Mouse (Mus musculus): Measurements from ENCODE around the gene Mief2. TPM values are rescaled to one million over a fixed set of nuclear protein-coding genes. Genes with fewer than 3 reads are reported as not detected.

Gene Mief2
- polyA plus RNA-seq, 1 experiment from 2014 or later = 25.6 TPM

DNA sequence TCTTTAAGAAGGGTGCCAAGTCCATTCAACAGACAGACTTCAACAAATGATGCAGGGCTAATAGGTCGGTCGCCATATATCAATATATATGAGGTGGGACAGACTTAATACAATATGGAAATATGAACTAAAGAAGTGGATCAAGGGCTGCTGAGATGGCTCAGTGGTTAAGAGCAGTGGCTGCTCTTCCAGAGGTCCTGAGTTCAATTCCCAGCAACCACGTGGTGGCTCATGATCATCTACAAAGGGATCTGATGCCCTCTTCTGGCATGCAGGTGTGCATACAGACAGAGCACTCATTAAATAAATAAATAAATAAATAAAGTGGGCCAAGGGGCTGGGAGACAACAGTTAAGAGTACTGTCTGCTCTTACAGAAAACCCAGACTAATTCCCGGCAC lies 44.0 kb downstream of the Mief2 start:
- H3K36me3 ChIP-seq (ENCODE audit: control insufficient read depth, insufficient read depth, low read length) = no peaks in the 10 kb centered on the region
- H3K27me3 ChIP-seq (ENCODE audit: control insufficient read depth, insufficient read depth, low read length) = no peaks in the 10 kb centered on the region
- ATAC-seq (ENCODE audit: low read depth) = no peak
- H3K9ac ChIP-seq (replicated peaks; ENCODE audit: low read depth, low read length) = no peak overlapping the region
- H3K9me3 ChIP-seq (ENCODE audit: control insufficient read depth, low read length) = no peaks in the 10 kb centered on the region
- no peak overlapping the region for H3K4me3 ChIP-seq (ENCODE audit: low read depth, low read length)
- WGBS = 77% methylated on average over 4 of the region's 4 CpGs
- H3K27ac ChIP-seq (ENCODE audit: low read depth, low read length) = no peak overlapping the region
- no peak overlapping the region for H3K4me2 ChIP-seq (ENCODE audit: low read depth, low read length)
- peaks cover 14% of the 10 kb centered on the region; the same call in 1 of the 2 replicates for H3K4me1 ChIP-seq (ENCODE audit: control insufficient read depth, insufficient read depth, low read length)

DNA sequence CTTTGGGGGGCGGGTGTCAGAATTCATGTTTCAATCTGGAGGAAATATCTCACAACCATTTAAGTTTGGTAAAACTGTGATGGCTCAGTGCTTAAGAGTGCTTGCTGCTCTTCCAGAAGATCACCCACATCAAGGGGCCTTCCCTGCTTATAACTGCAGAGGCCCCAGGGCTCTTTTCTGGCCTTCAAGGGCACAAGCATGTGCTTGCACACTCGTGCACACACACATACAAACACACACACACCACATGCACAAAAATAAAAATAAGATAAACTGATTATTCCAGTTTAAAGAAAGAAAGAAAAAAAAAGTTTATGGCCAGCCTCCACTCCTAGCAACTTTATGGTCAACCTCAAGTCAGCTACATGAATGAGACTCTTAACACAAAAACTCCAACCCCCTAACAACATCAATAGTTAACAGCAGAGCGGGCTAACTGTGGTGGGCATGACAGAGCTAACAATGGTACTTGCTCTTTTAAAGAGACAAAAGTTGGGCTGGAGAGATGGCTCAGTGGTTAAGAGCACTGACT lies 46.0 kb downstream of the Mief2 start:
- no peak overlapping the region for H3K4me2 ChIP-seq (ENCODE audit: low read depth, low read length)
- no peak for ATAC-seq (ENCODE audit: low read depth)
- WGBS = 85% methylated on average over 3 of the region's 3 CpGs

GRCm38 (mm10) chr11:60774841-60775240 lies 46.6 kb downstream of the Mief2 start:
- no peak for ATAC-seq (ENCODE audit: low read depth)
- no peaks in the 10 kb centered on the region for H3K27me3 ChIP-seq (ENCODE audit: control insufficient read depth, insufficient read depth, low read length)
- no peak overlapping the region for H3K9ac ChIP-seq (replicated peaks; ENCODE audit: low read depth, low read length)
- no peaks in the 10 kb centered on the region for H3K9me3 ChIP-seq (ENCODE audit: control insufficient read depth, low read length)
- H3K4me3 ChIP-seq (ENCODE audit: low read depth, low read length) = no peak overlapping the region
- no peak overlapping the region for H3K27ac ChIP-seq (ENCODE audit: low read depth, low read length)
- 93% methylated on average over 1 of the region's 1 CpGs for WGBS
- H3K4me1 ChIP-seq (ENCODE audit: control insufficient read depth, insufficient read depth, low read length) = peaks cover 33% of the 10 kb centered on the region
- no peaks in the 10 kb centered on the region for H3K36me3 ChIP-seq (ENCODE audit: control insufficient read depth, insufficient read depth, low read length)
- H3K4me2 ChIP-seq (ENCODE audit: low read depth, low read length) = no peak overlapping the region; the same call in 1 of the 2 replicates

More for the DNA sequence above, 46.0 kb downstream of the Mief2 start:
- H3K4me1 ChIP-seq (ENCODE audit: control insufficient read depth, insufficient read depth, low read length) = peaks cover 27% of the 10 kb centered on the region
- no peaks in the 10 kb centered on the region for H3K9me3 ChIP-seq (ENCODE audit: control insufficient read depth, low read length)
- H3K27me3 ChIP-seq (ENCODE audit: control insufficient read depth, insufficient read depth, low read length) = no peaks in the 10 kb centered on the region
- H3K36me3 ChIP-seq (ENCODE audit: control insufficient read depth, insufficient read depth, low read length) = no peaks in the 10 kb centered on the region
- no peak overlapping the region for H3K27ac ChIP-seq (ENCODE audit: low read depth, low read length)
- H3K4me3 ChIP-seq (ENCODE audit: low read depth, low read length) = no peak overlapping the region
- H3K9ac ChIP-seq (replicated peaks; ENCODE audit: low read depth, low read length) = no peak overlapping the region

DNA sequence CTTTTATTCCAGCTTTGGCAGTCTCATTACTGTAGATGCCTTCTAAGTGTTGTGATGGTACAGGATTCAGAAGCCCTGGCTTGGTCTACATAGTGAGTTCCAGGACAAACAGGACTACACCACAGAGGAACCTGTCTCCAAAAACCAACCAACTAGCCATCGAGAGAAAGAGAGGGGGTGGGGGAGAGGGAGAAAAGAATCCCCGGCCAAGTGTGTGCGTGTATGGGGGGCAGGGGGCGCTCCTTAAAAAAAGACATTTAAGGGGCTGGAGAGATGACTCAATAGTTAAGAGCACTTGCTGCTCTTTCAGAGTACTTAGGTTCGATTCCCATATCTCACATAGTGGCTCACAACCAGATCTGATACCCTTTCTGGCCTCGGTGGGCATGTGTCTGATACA lies 47.4 kb downstream of the Mief2 start:
- Histone ChIP-seq H3K4me3 (ENCODE audit: low read depth, low read length) (no peak overlapping the region), H3K4me1 (ENCODE audit: control insufficient read depth, insufficient read depth, low read length) (peaks cover 41% of the 10 kb centered on the region), H3K4me2 (ENCODE audit: low read depth, low read length) (peak overlapping the region; percentile 95), H3K27me3 (ENCODE audit: control insufficient read depth, insufficient read depth, low read length) (no peaks in the 10 kb centered on the region), H3K36me3 (ENCODE audit: control insufficient read depth, insufficient read depth, low read length) (0 out of 2 replicates have a peak, but pooled peaks cover 3% of the 10 kb centered on the region), H3K9me3 (ENCODE audit: control insufficient read depth, low read length) (no peaks in the 10 kb centered on the region), H3K27ac (ENCODE audit: low read depth, low read length) (no peak overlapping the region), H3K9ac (replicated peaks; ENCODE audit: low read depth, low read length) (peak overlapping the region; percentile 73; the same call in 1 of the 2 replicates)
- WGBS = 71% methylated on average over 6 of the region's 6 CpGs
- ATAC-seq (ENCODE audit: low read depth) = no peak

DNA sequence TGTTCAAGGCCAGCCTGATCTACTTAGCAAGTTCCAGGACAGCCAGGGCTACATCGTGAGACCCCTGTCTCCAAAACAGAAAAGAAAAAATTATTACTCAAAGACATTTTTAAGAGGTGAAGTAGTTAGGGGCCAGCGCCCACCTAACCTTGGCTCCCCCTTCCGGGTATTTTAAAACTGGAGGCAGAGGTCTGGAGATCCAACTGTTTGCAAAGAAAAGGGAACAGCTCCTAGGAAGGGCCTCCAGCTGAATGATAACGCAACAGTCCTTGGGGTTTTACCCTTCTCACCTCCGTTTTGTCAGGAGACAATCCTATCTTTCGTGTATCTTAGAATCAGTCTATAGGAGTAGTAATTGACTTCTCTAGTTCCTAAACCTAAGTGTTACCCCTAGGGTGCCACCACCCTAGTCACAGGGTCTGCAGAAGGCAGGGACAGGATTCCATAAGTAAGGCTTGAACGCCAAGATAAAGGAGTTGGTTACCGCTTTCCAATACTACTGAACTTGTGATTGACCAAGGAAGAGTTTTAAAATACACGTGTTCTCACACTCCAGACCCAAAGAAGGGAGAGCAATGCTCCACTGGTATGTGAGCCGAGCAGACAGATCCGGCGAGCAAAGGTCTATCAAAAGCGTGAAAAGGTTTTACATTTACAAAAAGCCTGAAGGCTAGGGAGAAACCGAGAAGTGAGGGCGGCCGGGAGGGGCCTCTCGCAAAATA lies 48.1 kb downstream of the Mief2 start:
- H3K27ac ChIP-seq (ENCODE audit: low read depth, low read length) = no peak overlapping the region; the same call in 1 of the 2 replicates

GRCm38 (mm10) chr11:60776829-60777740 lies 48.9 kb downstream of the Mief2 start, which contains the start of the genes Top3a and Smcr8:
Gene Top3a (minus strand): TSS chr11:60777365.
Gene Smcr8 (plus strand): TSS chr11:60777524.
- ATAC-seq (ENCODE audit: low read depth) = peak; percentile 99
- Histone ChIP-seq H3K4me2 (ENCODE audit: low read depth, low read length) (peak within 1 kb of the TSS; percentile 95), H3K9me3 (ENCODE audit: control insufficient read depth, low read length) (no peaks in the 10 kb centered on the region), H3K36me3 (ENCODE audit: control insufficient read depth, insufficient read depth, low read length) (0 out of 2 replicates have a peak, but pooled peaks cover 5% of the 10 kb centered on the region), H3K27ac (ENCODE audit: low read depth, low read length) (peak within 1 kb of the TSS; percentile 64), H3K27me3 (ENCODE audit: control insufficient read depth, insufficient read depth, low read length) (no peaks in the 10 kb centered on the region), H3K4me1 (ENCODE audit: control insufficient read depth, insufficient read depth, low read length) (peaks cover 56% of the 10 kb centered on the region), H3K9ac (replicated peaks; ENCODE audit: low read depth, low read length) (peak within 1 kb of the TSS; percentile 73), H3K4me3 (ENCODE audit: low read depth, low read length) (peak within 1 kb of the TSS; percentile 88)
- 0% methylated on average over 62 of the region's 62 CpGs for WGBS

More for the DNA sequence above, 48.1 kb downstream of the Mief2 start:
- no peaks in the 10 kb centered on the region for H3K9me3 ChIP-seq (ENCODE audit: control insufficient read depth, low read length)
- H3K9ac ChIP-seq (replicated peaks; ENCODE audit: low read depth, low read length) = peak overlapping the region; percentile 73
- 0 out of 2 replicates have a peak, but pooled peaks cover 5% of the 10 kb centered on the region for H3K36me3 ChIP-seq (ENCODE audit: control insufficient read depth, insufficient read depth, low read length)
- peak overlapping the region; percentile 88 for H3K4me3 ChIP-seq (ENCODE audit: low read depth, low read length)
- H3K4me2 ChIP-seq (ENCODE audit: low read depth, low read length) = peak overlapping the region; percentile 95
- ATAC-seq (ENCODE audit: low read depth) = no peak
- H3K4me1 ChIP-seq (ENCODE audit: control insufficient read depth, insufficient read depth, low read length) = peaks cover 47% of the 10 kb centered on the region
- 7% methylated on average over 17 of the region's 17 CpGs for WGBS
- H3K27me3 ChIP-seq (ENCODE audit: control insufficient read depth, insufficient read depth, low read length) = no peaks in the 10 kb centered on the region

DNA sequence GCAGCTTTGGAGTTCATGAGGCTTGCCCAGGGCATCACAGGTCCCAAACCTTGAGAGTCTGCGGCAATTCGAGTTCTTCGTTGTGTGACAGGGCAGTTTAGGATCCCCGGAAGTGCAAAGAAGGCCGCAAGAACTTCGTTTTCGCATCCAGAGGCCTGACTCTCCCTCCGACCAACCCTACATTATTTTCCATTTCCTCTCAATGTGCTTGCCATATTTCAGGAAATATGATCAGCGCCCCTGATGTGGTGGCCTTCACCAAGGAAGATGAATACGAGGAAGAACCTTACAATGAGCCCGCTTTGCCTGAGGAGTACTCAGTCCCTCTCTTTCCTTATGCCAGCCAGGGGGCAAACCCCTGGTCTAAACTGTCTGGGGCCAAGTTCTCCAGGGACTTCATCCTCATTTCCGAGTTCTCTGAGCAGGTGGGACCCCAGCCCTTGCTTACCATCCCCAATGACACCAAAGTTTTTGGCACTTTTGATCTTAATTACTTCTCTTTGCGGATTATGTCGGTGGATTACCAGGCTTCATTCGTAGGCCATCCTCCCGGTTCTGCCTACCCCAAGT lies 49.7 kb downstream of the Mief2 start:
- Histone ChIP-seq H3K27me3 (ENCODE audit: control insufficient read depth, insufficient read depth, low read length) (no peaks in the 10 kb centered on the region), H3K4me2 (ENCODE audit: low read depth, low read length) (peak overlapping the region; percentile 91), H3K9me3 (ENCODE audit: control insufficient read depth, low read length) (no peaks in the 10 kb centered on the region), H3K4me1 (ENCODE audit: control insufficient read depth, insufficient read depth, low read length) (peaks cover 60% of the 10 kb centered on the region), H3K4me3 (ENCODE audit: low read depth, low read length) (peak overlapping the region; percentile 88), H3K36me3 (ENCODE audit: control insufficient read depth, insufficient read depth, low read length) (0 out of 2 replicates have a peak, but pooled peaks cover 5% of the 10 kb centered on the region), H3K27ac (ENCODE audit: low read depth, low read length) (peak overlapping the region; percentile 64), H3K9ac (replicated peaks; ENCODE audit: low read depth, low read length) (peak overlapping the region; percentile 73)
- no peak for ATAC-seq (ENCODE audit: low read depth)
- 26% methylated on average over 16 of the region's 16 CpGs for WGBS

GRCm38 (mm10) chr11:60779673-60780189 lies 51.5 kb downstream of the Mief2 start:
- H3K9me3 ChIP-seq (ENCODE audit: control insufficient read depth, low read length) = no peaks in the 10 kb centered on the region
- 88% methylated on average over 10 of the region's 10 CpGs for WGBS
- H3K4me1 ChIP-seq (ENCODE audit: control insufficient read depth, insufficient read depth, low read length) = peaks cover 60% of the 10 kb centered on the region
- H3K4me2 ChIP-seq (ENCODE audit: low read depth, low read length) = peak overlapping the region; percentile 36
- H3K9ac ChIP-seq (replicated peaks; ENCODE audit: low read depth, low read length) = peak overlapping the region; percentile 39; the same call in 1 of the 2 replicates
- H3K27me3 ChIP-seq (ENCODE audit: control insufficient read depth, insufficient read depth, low read length) = no peaks in the 10 kb centered on the region
- H3K27ac ChIP-seq (ENCODE audit: low read depth, low read length) = no peak overlapping the region
- peak overlapping the region; percentile 6; the same call in 1 of the 2 replicates for H3K4me3 ChIP-seq (ENCODE audit: low read depth, low read length)
- peaks cover 11% of the 10 kb centered on the region; the same call in 1 of the 2 replicates for H3K36me3 ChIP-seq (ENCODE audit: control insufficient read depth, insufficient read depth, low read length)
- no peak for ATAC-seq (ENCODE audit: low read depth)

Data from neural tube, embryonic 14.5 days (tissue).